Mouse (Mus musculus): ENCODE measurements around the gene Adamtsl1. TPM values are rescaled to one million over a fixed set of nuclear protein-coding genes. Genes with fewer than 3 reads are reported as not detected.

The Adamtsl1 gene
- polyA plus RNA-seq, 1 experiment: 1.1 TPM

- Histone ChIP-seq H3K27me3 (ENCODE audit: control insufficient read depth, insufficient read depth, low read length) (no peaks in the 10 kb centered on the region), H3K27ac (ENCODE audit: control insufficient read depth, insufficient read depth, low read length) (no peak overlapping the region), H3K4me1 (replicated peaks; ENCODE audit: control insufficient read depth, insufficient read depth, low read length) (no peaks in the 10 kb centered on the region), H3K4me3 (ENCODE audit: control insufficient read depth, insufficient read depth, low read length) (no peak overlapping the region), H3K36me3 (ENCODE audit: control insufficient read depth, insufficient read depth, low read length) (no peaks in the 10 kb centered on the region)
- no peak for DNase-seq
- TF ChIP-seq POLR2A (IDR thresholded peaks at IDR 0.05; ENCODE audit: control insufficient read depth, extremely low read depth, insufficient read depth, low read length, poor library complexity): no peak
- TF ChIP-seq CTCF (IDR thresholded peaks at IDR 0.05; ENCODE audit: borderline replicate concordance, control insufficient read depth, extremely low read depth, insufficient read depth, low read length, poor library complexity): no peak
- 61% methylated on average over 10 of the region's 10 CpGs for WGBS
Measured at GRCm38 (mm10) chr4:86335861-86336415, 822.0 kb downstream of the Adamtsl1 start.

DNA sequence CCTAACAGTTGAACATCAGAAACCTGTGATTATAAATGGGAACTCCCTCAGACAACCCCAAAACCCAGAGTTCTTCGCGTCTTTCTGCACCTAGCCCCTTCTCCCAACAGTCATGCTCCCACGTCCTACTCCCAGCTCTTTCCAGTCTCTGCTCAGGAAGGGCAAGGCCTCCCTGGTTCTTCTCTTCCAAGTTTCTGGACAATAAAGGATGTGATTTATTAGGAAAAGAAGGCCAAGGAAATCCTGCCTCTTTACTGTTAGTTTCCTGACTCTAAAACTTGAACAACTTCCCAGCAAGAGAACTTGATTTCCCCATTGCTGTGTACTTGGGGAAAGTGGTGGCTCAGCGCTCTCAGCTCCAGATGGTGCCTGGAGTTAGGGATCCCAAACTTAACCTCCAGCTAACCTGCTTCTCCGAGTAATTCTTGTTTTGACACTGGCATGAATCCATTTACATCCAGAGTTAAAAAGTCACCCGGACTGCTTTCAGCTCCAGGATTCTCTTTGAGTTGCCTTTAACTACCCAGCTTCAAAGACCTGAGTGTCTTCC is 823.3 kb downstream of the Adamtsl1 start:
- no peak overlapping the region for H3K4me3 ChIP-seq (ENCODE audit: control insufficient read depth, insufficient read depth, low read length)
- no peaks in the 10 kb centered on the region for H3K4me1 ChIP-seq (replicated peaks; ENCODE audit: control insufficient read depth, insufficient read depth, low read length)
- 70% methylated on average over 6 of the region's 6 CpGs for WGBS
- no peaks in the 10 kb centered on the region for H3K27me3 ChIP-seq (ENCODE audit: control insufficient read depth, insufficient read depth, low read length)
- no peak overlapping the region for H3K27ac ChIP-seq (ENCODE audit: control insufficient read depth, insufficient read depth, low read length)
- no peak for TF ChIP-seq POLR2A (IDR thresholded peaks at IDR 0.05; ENCODE audit: control insufficient read depth, extremely low read depth, insufficient read depth, low read length, poor library complexity)
- no peak for TF ChIP-seq CTCF (IDR thresholded peaks at IDR 0.05; ENCODE audit: borderline replicate concordance, control insufficient read depth, extremely low read depth, insufficient read depth, low read length, poor library complexity)
- DNase-seq: no peak
- H3K36me3 ChIP-seq (ENCODE audit: control insufficient read depth, insufficient read depth, low read length): no peaks in the 10 kb centered on the region

DNA sequence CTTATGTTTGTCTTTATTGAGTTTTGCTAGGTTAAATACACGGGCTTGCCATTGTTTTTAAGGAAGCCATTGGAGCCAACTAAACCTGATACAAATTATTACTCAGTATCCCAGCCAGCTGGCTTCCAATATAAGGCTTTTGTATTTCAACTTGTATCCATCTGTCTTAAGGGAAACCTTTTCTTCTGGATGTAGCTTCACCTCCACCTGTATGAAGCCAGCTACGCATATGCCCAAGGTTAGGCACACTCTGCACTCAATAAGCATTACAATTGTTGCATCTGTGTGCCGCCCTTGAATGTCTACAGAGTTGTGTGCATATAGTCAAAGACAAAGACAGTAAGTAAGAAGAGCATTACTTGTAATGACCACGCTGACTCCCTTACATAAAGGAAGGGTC is 835.4 kb downstream of the Adamtsl1 start:
- Histone ChIP-seq H3K27me3 (ENCODE audit: control insufficient read depth, insufficient read depth, low read length) (no peaks in the 10 kb centered on the region), H3K27ac (ENCODE audit: control insufficient read depth, insufficient read depth, low read length) (no peak overlapping the region), H3K4me3 (ENCODE audit: control insufficient read depth, insufficient read depth, low read length) (no peak overlapping the region), H3K4me1 (replicated peaks; ENCODE audit: control insufficient read depth, insufficient read depth, low read length) (no peaks in the 10 kb centered on the region), H3K36me3 (ENCODE audit: control insufficient read depth, insufficient read depth, low read length) (no peaks in the 10 kb centered on the region)
- no peak for TF ChIP-seq POLR2A (IDR thresholded peaks at IDR 0.05; ENCODE audit: control insufficient read depth, extremely low read depth, insufficient read depth, low read length, poor library complexity)
- no peak for DNase-seq
- WGBS: 93% methylated on average over 4 of the region's 4 CpGs

GRCm38 (mm10) chr4:86352121-86352520 is 838.1 kb downstream of the Adamtsl1 start:
- no peak overlapping the region for H3K27ac ChIP-seq (ENCODE audit: control insufficient read depth, insufficient read depth, low read length)
- DNase-seq: no peak
- TF ChIP-seq POLR2A (IDR thresholded peaks at IDR 0.05; ENCODE audit: control insufficient read depth, extremely low read depth, insufficient read depth, low read length, poor library complexity) (no peak), CTCF (IDR thresholded peaks at IDR 0.05; ENCODE audit: borderline replicate concordance, control insufficient read depth, extremely low read depth, insufficient read depth, low read length, poor library complexity) (no peak)

DNA sequence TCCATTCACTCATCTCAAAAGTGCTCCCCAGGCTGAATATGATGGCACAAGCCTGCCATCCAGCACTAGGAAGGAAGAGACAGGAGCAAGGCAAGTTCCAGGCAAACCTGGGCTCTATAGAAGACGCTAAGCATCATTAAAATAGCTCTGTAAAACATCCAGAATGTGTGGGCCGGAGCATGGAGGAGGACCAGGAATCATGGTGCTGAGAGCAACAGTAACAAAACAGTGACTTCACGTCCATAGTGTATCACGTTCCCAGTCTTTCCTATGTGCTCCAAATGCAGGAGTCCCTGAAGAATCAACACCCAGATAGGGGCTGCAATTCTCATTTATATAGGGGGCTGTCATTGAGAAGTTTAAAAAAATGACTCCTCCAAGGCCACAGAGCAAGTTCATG is 839.6 kb downstream of the Adamtsl1 start:
- Histone ChIP-seq H3K4me1 (replicated peaks; ENCODE audit: control insufficient read depth, insufficient read depth, low read length) (no peaks in the 10 kb centered on the region), H3K27ac (ENCODE audit: control insufficient read depth, insufficient read depth, low read length) (no peak overlapping the region), H3K36me3 (ENCODE audit: control insufficient read depth, insufficient read depth, low read length) (no peaks in the 10 kb centered on the region), H3K4me3 (ENCODE audit: control insufficient read depth, insufficient read depth, low read length) (no peak overlapping the region), H3K27me3 (ENCODE audit: control insufficient read depth, insufficient read depth, low read length) (no peaks in the 10 kb centered on the region)
- no peak for TF ChIP-seq POLR2A (IDR thresholded peaks at IDR 0.05; ENCODE audit: control insufficient read depth, extremely low read depth, insufficient read depth, low read length, poor library complexity)
- TF ChIP-seq CTCF (IDR thresholded peaks at IDR 0.05; ENCODE audit: borderline replicate concordance, control insufficient read depth, extremely low read depth, insufficient read depth, low read length, poor library complexity): no peak
- DNase-seq: no peak
- 87% methylated on average over 4 of the region's 4 CpGs for WGBS

More at GRCm38 (mm10) chr4:86352121-86352520, 838.1 kb downstream of the Adamtsl1 start:
- Histone ChIP-seq H3K4me3 (ENCODE audit: control insufficient read depth, insufficient read depth, low read length) (no peak overlapping the region), H3K27me3 (ENCODE audit: control insufficient read depth, insufficient read depth, low read length) (no peaks in the 10 kb centered on the region), H3K4me1 (replicated peaks; ENCODE audit: control insufficient read depth, insufficient read depth, low read length) (no peaks in the 10 kb centered on the region), H3K36me3 (ENCODE audit: control insufficient read depth, insufficient read depth, low read length) (no peaks in the 10 kb centered on the region)
- WGBS: 71% methylated on average over 4 of the region's 4 CpGs

GRCm38 (mm10) chr4:86359398-86359797 is 845.4 kb downstream of the Adamtsl1 start:
- DNase-seq: no peak
- Histone ChIP-seq H3K27ac (ENCODE audit: control insufficient read depth, insufficient read depth, low read length) (no peak overlapping the region), H3K4me3 (ENCODE audit: control insufficient read depth, insufficient read depth, low read length) (no peak overlapping the region), H3K36me3 (ENCODE audit: control insufficient read depth, insufficient read depth, low read length) (no peaks in the 10 kb centered on the region), H3K4me1 (replicated peaks; ENCODE audit: control insufficient read depth, insufficient read depth, low read length) (no peaks in the 10 kb centered on the region), H3K27me3 (ENCODE audit: control insufficient read depth, insufficient read depth, low read length) (no peaks in the 10 kb centered on the region)
- TF ChIP-seq CTCF (IDR thresholded peaks at IDR 0.05; ENCODE audit: borderline replicate concordance, control insufficient read depth, extremely low read depth, insufficient read depth, low read length, poor library complexity): no peak
- TF ChIP-seq POLR2A (IDR thresholded peaks at IDR 0.05; ENCODE audit: control insufficient read depth, extremely low read depth, insufficient read depth, low read length, poor library complexity): no peak
- 92% methylated on average over 5 of the region's 5 CpGs for WGBS

DNA sequence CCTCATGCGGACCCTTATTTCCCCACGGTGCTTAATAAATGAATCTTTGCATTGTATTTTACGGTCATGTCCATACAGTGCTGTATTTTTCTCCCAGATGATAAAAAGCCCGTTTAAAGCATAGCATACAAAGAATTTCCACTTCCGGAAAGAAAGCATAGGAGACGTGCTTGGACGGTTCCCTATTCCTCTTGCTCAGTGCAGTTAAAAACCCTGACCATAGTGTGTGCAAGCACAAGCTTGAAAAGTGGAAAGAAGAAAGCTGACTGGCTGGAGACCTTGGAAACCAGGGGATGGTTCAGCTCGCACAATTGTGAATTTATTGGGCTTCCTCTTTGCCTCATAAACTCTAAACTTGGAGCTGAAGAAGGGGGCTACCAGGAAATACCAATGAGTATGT is 855.1 kb downstream of the Adamtsl1 start:
- no peaks in the 10 kb centered on the region for H3K27me3 ChIP-seq (ENCODE audit: control insufficient read depth, insufficient read depth, low read length)
- WGBS: 87% methylated on average over 8 of the region's 8 CpGs
- no peak for DNase-seq
- no peak overlapping the region for H3K4me3 ChIP-seq (ENCODE audit: control insufficient read depth, insufficient read depth, low read length)
- no peak overlapping the region for H3K27ac ChIP-seq (ENCODE audit: control insufficient read depth, insufficient read depth, low read length)
- H3K36me3 ChIP-seq (ENCODE audit: control insufficient read depth, insufficient read depth, low read length): no peaks in the 10 kb centered on the region
- H3K4me1 ChIP-seq (replicated peaks; ENCODE audit: control insufficient read depth, insufficient read depth, low read length): no peaks in the 10 kb centered on the region
- TF ChIP-seq POLR2A (IDR thresholded peaks at IDR 0.05; ENCODE audit: control insufficient read depth, extremely low read depth, insufficient read depth, low read length, poor library complexity): no peak

All from thymus, adult 2 months (tissue).